Mouse (Mus musculus): ENCODE data around the gene Rhox3e.
"Not testable (repeated sequence)": the region's sequence is repeated elsewhere in the genome, so short reads cannot be mapped to it uniquely, and the experiment has no call there.

The Rhox3e gene

DNA sequence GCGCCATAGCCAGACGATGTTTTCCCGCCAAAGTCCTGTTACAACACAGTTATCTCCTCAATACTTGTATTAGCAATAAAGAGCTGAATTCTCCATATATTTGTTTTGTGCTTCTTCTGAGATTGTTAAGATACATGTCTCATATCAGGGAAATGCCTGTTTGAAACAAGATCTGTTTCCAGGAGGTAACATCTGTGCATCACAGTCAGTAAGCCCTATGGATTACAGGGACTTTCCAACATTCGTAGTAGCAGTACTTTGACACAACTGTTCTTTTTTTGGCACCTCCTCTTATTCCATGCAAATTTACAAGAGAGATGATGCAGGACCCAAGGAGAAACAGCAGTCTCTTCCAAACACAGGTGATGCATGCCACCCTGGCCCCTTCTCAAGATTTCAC lies at the start of gene Rhox3e:
Gene Rhox3e, plus strand, starts transcription at position 301 of the 400 bp plus-strand sequence.
- DNase-seq (ENCODE audit: low spot score in 2 of 2) = not testable (repeated sequence)

DNA sequence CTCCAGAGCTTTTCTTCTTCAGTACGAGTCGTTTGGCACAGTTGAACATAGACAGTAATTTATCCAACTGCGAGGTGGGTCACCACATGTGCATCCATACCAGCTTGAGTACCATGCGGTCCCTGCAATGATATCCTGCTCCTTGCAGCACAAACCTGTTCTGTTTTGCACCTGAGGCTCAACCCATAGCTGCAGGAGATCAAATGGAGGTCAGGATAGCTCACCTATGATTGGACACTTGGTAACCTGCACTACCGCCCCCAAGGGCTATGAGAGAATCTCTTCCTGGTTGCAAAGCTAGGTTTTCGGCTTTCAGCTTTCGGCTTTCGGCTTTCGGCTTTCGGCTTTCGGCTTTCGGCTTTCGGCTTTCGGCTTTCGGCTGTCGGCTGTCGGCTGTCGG lies 27.8 kb upstream of the Rhox3e start, which contains the start of gene Rhox4d:
Gene Rhox4d, plus strand, starts transcription at position 301 of the 400 bp plus-strand sequence.
- not testable (repeated sequence) for DNase-seq (ENCODE audit: low spot score in 2 of 2)

DNA sequence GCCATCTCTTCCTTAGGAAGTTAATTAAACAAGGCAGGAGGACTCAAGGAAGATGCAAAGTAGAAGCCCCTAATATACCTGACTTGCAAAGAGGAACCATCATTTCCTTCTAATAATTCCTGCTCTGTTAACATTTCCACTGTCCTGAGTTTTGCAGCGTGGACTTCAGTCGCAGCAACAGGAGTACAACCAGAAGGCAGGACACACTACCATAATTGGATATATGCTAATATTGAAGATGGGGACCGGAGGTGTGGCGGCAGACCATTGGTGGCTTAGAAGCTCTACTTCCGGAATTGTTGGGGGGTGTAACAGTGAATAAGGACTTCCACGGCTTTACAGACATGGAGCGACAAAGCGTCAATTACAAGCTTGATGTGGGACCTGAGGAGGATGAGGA lies 11.7 kb upstream of the Rhox3e start, which contains the start of gene Rhox2e:
Gene Rhox2e, plus strand, starts transcription at position 301 of the 400 bp plus-strand sequence.
- DNase-seq (ENCODE audit: low spot score in 2 of 2) = not testable (repeated sequence)

DNA sequence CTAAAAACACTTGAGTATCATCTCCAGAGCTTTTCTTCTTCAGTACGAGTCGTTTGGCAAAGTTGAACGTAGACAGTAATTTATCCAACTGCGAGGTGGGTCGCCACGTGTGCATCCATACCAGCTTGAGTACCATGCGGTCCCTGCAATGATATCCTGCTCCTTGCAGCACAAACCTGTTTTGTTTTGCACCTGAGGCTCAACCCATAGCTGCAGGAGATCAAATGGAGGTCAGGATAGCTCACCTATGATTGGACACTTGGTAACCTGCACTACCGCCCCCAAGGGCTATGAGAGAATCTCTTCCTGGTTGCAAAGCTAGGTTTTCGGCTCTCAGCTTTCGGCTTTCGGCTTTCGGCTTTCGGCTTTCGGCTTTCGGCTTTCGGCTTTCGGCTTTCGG lies 15.3 kb downstream of the Rhox3e start, which contains the start of gene Rhox4e:
Gene Rhox4e, plus strand, starts transcription at position 301 of the 400 bp plus-strand sequence.
- not testable (repeated sequence) for DNase-seq (ENCODE audit: low spot score in 2 of 2)

DNA sequence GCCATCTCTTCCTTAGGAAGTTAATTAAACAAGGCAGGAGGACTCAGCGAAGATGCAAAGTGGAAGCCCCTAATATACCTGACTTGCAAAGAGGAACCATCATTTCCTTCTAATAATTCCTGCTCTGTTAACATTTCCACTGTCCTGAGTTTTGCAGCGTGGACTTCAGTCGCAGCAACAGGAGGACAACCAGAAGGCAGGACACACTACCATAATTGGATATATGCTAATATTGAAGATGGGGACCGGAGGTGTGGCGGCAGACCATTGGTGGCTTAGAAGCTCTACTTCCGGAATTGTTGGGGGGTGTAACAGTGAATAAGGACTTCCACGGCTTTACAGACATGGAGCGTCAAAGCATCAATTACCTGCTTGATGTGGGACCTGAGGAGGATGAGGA lies 29.3 kb downstream of the Rhox3e start, which contains the start of gene Rhox2f:
Gene Rhox2f, plus strand, starts transcription at position 301 of the 400 bp plus-strand sequence.
- not testable (repeated sequence) for DNase-seq (ENCODE audit: low spot score in 2 of 2)

DNA sequence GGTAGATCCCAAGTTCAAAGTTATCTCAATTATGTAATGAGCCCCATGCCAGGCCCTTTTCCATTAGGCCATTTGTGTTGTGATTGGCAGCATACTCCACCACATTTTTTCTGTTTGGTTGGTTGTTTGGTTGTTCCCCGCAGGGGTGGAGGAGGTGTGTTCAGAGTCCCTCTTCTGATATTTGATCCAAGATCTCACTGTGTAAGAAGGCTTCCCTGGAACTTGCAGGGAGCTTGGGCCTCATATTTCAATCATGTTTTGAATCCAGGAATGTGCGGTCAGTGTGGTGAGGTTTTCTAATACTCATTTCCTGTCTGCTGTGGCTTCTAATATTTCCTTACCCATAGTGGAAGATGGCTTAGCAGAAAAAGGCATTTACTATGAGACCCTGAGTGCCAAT lies 30.8 kb downstream of the Rhox3e start:
- DNase-seq (ENCODE audit: low spot score in 2 of 2) = not testable (repeated sequence)

DNA sequence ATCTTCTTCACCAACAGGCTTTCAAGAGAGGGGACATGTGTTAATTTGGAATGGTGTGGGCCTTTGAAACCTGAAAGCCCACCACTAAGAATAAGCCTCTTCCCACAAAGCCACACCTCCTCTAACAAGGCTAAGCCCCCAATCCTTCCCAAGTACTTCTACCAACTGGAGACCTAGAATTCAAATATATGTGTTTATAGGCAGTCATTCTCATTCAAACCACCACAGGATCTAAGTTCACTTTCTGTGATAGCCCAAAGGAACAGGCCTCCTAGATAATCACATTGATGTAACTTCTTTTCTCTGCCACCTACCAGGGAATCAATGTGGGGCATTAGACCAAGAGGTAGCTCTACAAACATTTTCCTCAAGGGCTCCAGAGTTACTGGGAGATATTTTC lies 38.9 kb downstream of the Rhox3e start, which contains the start of gene Rhox3f:
Gene Rhox3f, plus strand, starts transcription at position 301 of the 400 bp plus-strand sequence.
- not testable (repeated sequence) for DNase-seq (ENCODE audit: low spot score in 2 of 2)
